16 mouse cellular contexts compared by ENCODE assay signal in the genomic region with DNA sequence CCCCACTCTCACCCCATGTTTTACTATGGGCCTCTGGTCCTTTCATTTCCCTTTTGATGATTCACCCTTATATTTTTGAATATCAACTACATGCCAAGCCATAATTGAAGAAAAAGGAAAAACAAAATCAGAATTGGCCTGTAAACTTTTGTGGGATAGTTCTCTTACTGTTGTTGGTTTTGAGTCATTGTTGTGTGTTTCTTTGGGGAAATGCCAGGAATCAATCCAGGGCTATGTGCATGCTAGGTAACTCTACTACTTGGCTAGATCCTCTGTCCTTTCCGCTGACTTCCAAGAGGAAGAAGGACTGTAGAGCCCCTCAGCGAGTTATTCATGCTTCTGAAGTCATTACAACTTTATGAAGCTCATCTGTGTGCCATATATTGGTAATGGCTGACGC.
"Had no signal": no experiment of that assay in that cellular context is flagged by ENCODE, and none has a peak within 500 bp of the region (broad histone marks: within the 10 kb centered on the region; RNA-seq: fewer than 3 reads in every experiment).

No protein-coding gene starts in this region.

- ATAC-seq: lung, postnatal 0 days; midbrain, embryonic 15.5 days had no signal

- H3K27me3 ChIP-seq: lung, embryonic 15.5 days; megakaryocyte, embryonic 14.5 days; midbrain, embryonic 12.5 days; midbrain, embryonic 15.5 days; neural tube, embryonic 12.5 days; stomach, embryonic 15.5 days had no signal

- H3K27ac ChIP-seq: lung, embryonic 15.5 days; macrophage; midbrain, embryonic 12.5 days; midbrain, embryonic 15.5 days; neural tube, embryonic 12.5 days; stomach, embryonic 15.5 days; stomach, postnatal 0 days had no signal

- H3K4me1 ChIP-seq: midbrain, embryonic 12.5 days; midbrain, embryonic 15.5 days; neural tube, embryonic 12.5 days; stomach, embryonic 15.5 days had no signal

- H3K9ac ChIP-seq: lung, embryonic 15.5 days; midbrain, embryonic 12.5 days; midbrain, embryonic 15.5 days; neural tube, embryonic 12.5 days; stomach, embryonic 15.5 days had no signal

- H3K4me3 ChIP-seq: lung, embryonic 15.5 days; megakaryocyte, embryonic 14.5 days; midbrain, embryonic 12.5 days; midbrain, embryonic 15.5 days; neural tube, embryonic 12.5 days; stomach, embryonic 15.5 days had no signal

- DNase-seq: lung, adult 2 months; lung, postnatal 14 days; lung, postnatal 36 days; right cerebral cortex, postnatal 14 days; thymus, adult 2 months; thymus, postnatal 25 days; thymus, postnatal 4 days had no signal

- H3K36me3 ChIP-seq: lung, embryonic 15.5 days; midbrain, embryonic 12.5 days; midbrain, embryonic 15.5 days; neural tube, embryonic 12.5 days; stomach, embryonic 15.5 days had no signal

- H3K9me3 ChIP-seq: lung, embryonic 15.5 days; megakaryocyte, embryonic 14.5 days; midbrain, embryonic 12.5 days; midbrain, embryonic 15.5 days; neural tube, embryonic 12.5 days; stomach, embryonic 15.5 days had no signal

- H3K4me2 ChIP-seq: lung, embryonic 15.5 days; midbrain, embryonic 12.5 days; midbrain, embryonic 15.5 days; neural tube, embryonic 12.5 days; stomach, embryonic 15.5 days had no signal
